Mouse (Mus musculus) liver, embryonic 13.5 days (tissue): ENCODE measurements around the gene Ccn1. TPM values are rescaled to one million over a fixed set of nuclear protein-coding genes. Genes with fewer than 3 reads are reported as not detected.

Source experiments
- ATAC-seq: fragments of 200-750 bp; cut with Nextera tagmentation; 2 replicates; pipeline ENCODE4 v1.8.0; 2017; ENCODE audit warnings: low read depth, mild to moderate bottlenecking, moderate number of reproducible peaks, moderate library complexity
- DNase-seq: peaks from one replicate; pipeline ENCODE4 v3.0.0; 2022
- H3K27ac ChIP-seq: fragments of 300-500 bp; sonication (generic); 2 replicates; pipeline ENCODE4 v1.5.1; 2015; ENCODE audit warnings: moderate library complexity, mild to moderate bottlenecking, inconsistent platforms
- H3K27me3 ChIP-seq: fragments of 300-500 bp; sonication (generic); 2 replicates; pipeline ENCODE4 v1.6.1; 2015; ENCODE audit warnings: mild to moderate bottlenecking, inconsistent platforms
- H3K36me3 ChIP-seq: fragments of 300-500 bp; sonication (generic); 2 replicates; pipeline ENCODE4 v1.6.1; 2015; ENCODE audit warnings: mild to moderate bottlenecking, inconsistent platforms
- H3K4me1 ChIP-seq: fragments of 300-500 bp; sonication (generic); replicated peaks from 2 replicates; pipeline ENCODE4 v1.6.1; 2015; ENCODE audit warnings: inconsistent platforms
- H3K4me2 ChIP-seq: fragments of 300-500 bp; sonication (generic); 2 replicates; pipeline ENCODE4 v1.6.1; 2015; ENCODE audit warnings: inconsistent platforms, mild to moderate bottlenecking, moderate library complexity
- H3K4me3 ChIP-seq: fragments of 300-500 bp; sonication (generic); replicated peaks from 2 replicates; pipeline ENCODE4 v1.5.1; 2015; ENCODE audit warnings: mild to moderate bottlenecking, inconsistent platforms
- H3K9ac ChIP-seq: fragments of 300-500 bp; sonication (generic); 2 replicates; pipeline ENCODE4 v1.6.1; 2015; ENCODE audit warnings: mild to moderate bottlenecking, inconsistent platforms
- H3K9me3 ChIP-seq: fragments of 300-500 bp; sonication (generic); replicated peaks from 2 replicates; pipeline ENCODE4 v1.6.1; 2016; ENCODE audit warnings: inconsistent platforms
- WGBS: fragments of 180-500 bp; shearing (Covaris S2); methylation state at CpG from one replicate; pipeline ENCODE4 v1.1.7; 2015; ENCODE audit not compliant: insufficient replicate concordance; 5-methylcytosine and 5-hydroxymethylcytosine counted together
- polyA plus RNA-seq: library from polyadenylated mRNA; unstranded; fragments of >200 nt; fragmentation: Nextera tagmentation; extraction: Ambion mirVana; gene quantifications from 2 replicates; pipeline ENCODE4 v1.2.1, GENCODE M21; 2015

Ccn1 gene
- polyA plus RNA-seq, 1 experiment from 2014 or later = 7.5 TPM

- no peak overlapping the region for H3K9ac ChIP-seq
- 27% methylated on average over 2 of the region's 2 CpGs for WGBS
- H3K4me1 ChIP-seq = no peaks in the 10 kb centered on the region
- H3K36me3 ChIP-seq = no peaks in the 10 kb centered on the region
- H3K27me3 ChIP-seq = no peaks in the 10 kb centered on the region
- H3K4me2 ChIP-seq = no peak overlapping the region
- H3K4me3 ChIP-seq = no peak overlapping the region
- no peak overlapping the region for H3K27ac ChIP-seq
- DNase-seq (no peak), ATAC-seq (no peak)
- no peaks in the 10 kb centered on the region for H3K9me3 ChIP-seq
Observed at GRCm38 (mm10) chr3:145674815-145675214, 25.0 kb upstream of the Ccn1 start.

GRCm38 (mm10) chr3:145666383-145666782 is 16.6 kb upstream of the Ccn1 start:
- no peaks in the 10 kb centered on the region for H3K27me3 ChIP-seq
- no peaks in the 10 kb centered on the region for H3K36me3 ChIP-seq
- no peak overlapping the region for H3K4me2 ChIP-seq
- H3K27ac ChIP-seq = no peak overlapping the region
- H3K9ac ChIP-seq = no peak overlapping the region
- no peaks in the 10 kb centered on the region for H3K9me3 ChIP-seq
- 73% methylated on average over 4 of the region's 4 CpGs for WGBS
- ATAC-seq (no peak), DNase-seq (no peak)
- H3K4me1 ChIP-seq = no peaks in the 10 kb centered on the region
- no peak overlapping the region for H3K4me3 ChIP-seq

- ATAC-seq = no peak
- DNase-seq = no peak
Observed at GRCm38 (mm10) chr3:145656993-145657713, 7.4 kb upstream of the Ccn1 start.

GRCm38 (mm10) chr3:145654944-145655343 is 5.2 kb upstream of the Ccn1 start:
- H3K36me3 ChIP-seq = no peaks in the 10 kb centered on the region
- no peak for DNase-seq
- peaks cover 46% of the 10 kb centered on the region for H3K27me3 ChIP-seq
- H3K4me2 ChIP-seq = no peak overlapping the region
- H3K9me3 ChIP-seq = no peaks in the 10 kb centered on the region
- peaks cover 12% of the 10 kb centered on the region for H3K4me1 ChIP-seq
- ATAC-seq = no peak
- H3K27ac ChIP-seq = no peak overlapping the region
- H3K9ac ChIP-seq = no peak overlapping the region
- WGBS = 67% methylated on average over 6 of the region's 6 CpGs
- no peak overlapping the region for H3K4me3 ChIP-seq

More at GRCm38 (mm10) chr3:145656993-145657713, 7.4 kb upstream of the Ccn1 start:
- WGBS = 68% methylated on average over 14 of the region's 14 CpGs
- Histone ChIP-seq H3K9ac (no peak overlapping the region), H3K27ac (no peak overlapping the region), H3K27me3 (peaks cover 23% of the 10 kb centered on the region), H3K4me2 (no peak overlapping the region), H3K36me3 (no peaks in the 10 kb centered on the region), H3K4me3 (no peak overlapping the region), H3K9me3 (no peaks in the 10 kb centered on the region), H3K4me1 (peaks cover 9% of the 10 kb centered on the region)

- ATAC-seq (no peak), DNase-seq (no peak)
- Histone ChIP-seq H3K9me3 (no peaks in the 10 kb centered on the region), H3K27me3 (peaks cover 55% of the 10 kb centered on the region), H3K27ac (no peak overlapping the region), H3K9ac (no peak overlapping the region), H3K4me3 (peak overlapping the region; percentile 50; the same call in 1 of the 2 replicates), H3K36me3 (no peaks in the 10 kb centered on the region), H3K4me2 (no peak overlapping the region), H3K4me1 (peaks cover 12% of the 10 kb centered on the region)
- 81% methylated on average over 9 of the region's 9 CpGs for WGBS
Observed at GRCm38 (mm10) chr3:145654028-145654427, 4.2 kb upstream of the Ccn1 start.

GRCm38 (mm10) chr3:145653191-145653940 is 3.6 kb upstream of the Ccn1 start:
- Histone ChIP-seq H3K4me1 (peaks cover 15% of the 10 kb centered on the region), H3K36me3 (no peaks in the 10 kb centered on the region), H3K9me3 (no peaks in the 10 kb centered on the region), H3K4me2 (peak overlapping the region; percentile 64), H3K27ac (peak overlapping the region; percentile 35; the same call in 1 of the 2 replicates), H3K27me3 (peaks cover 61% of the 10 kb centered on the region), H3K4me3 (peak overlapping the region; percentile 50), H3K9ac (peak overlapping the region; percentile 60)
- DNase-seq (no peak), ATAC-seq (peak; percentile 22)
- 2% methylated on average over 52 of the region's 53 CpGs for WGBS

- Histone ChIP-seq H3K9ac (peak overlapping the region; percentile 60; the same call in 1 of the 2 replicates), H3K36me3 (no peaks in the 10 kb centered on the region), H3K27ac (peak overlapping the region; percentile 35), H3K4me1 (peaks cover 18% of the 10 kb centered on the region), H3K4me2 (peak overlapping the region; percentile 64), H3K27me3 (peaks cover 70% of the 10 kb centered on the region), H3K9me3 (no peaks in the 10 kb centered on the region), H3K4me3 (peak overlapping the region; percentile 50)
- WGBS = 8% methylated on average over 20 of the region's 20 CpGs
- ATAC-seq (no peak; the same call in 1 of the 2 replicates), DNase-seq (no peak)
Observed at GRCm38 (mm10) chr3:145652322-145653131, 2.7 kb upstream of the Ccn1 start.

- Histone ChIP-seq H3K27me3 (peaks cover 74% of the 10 kb centered on the region), H3K4me1 (peaks cover 18% of the 10 kb centered on the region), H3K4me3 (peak overlapping the region; percentile 13; the same call in 1 of the 2 replicates), H3K4me2 (peak overlapping the region; percentile 64), H3K36me3 (no peaks in the 10 kb centered on the region), H3K9ac (no peak overlapping the region), H3K9me3 (no peaks in the 10 kb centered on the region), H3K27ac (peak overlapping the region; percentile 35; the same call in 1 of the 2 replicates)
- DNase-seq (no peak), ATAC-seq (no peak)
- 10% methylated on average over 10 of the region's 10 CpGs for WGBS
Observed at GRCm38 (mm10) chr3:145651978-145652321, 2.2 kb upstream of the Ccn1 start.

GRCm38 (mm10) chr3:145651029-145651977 is 1.5 kb upstream of the Ccn1 start:
- ATAC-seq = no peak

GRCm38 (mm10) chr3:145650298-145651011 is 674 bp upstream of the Ccn1 start:
- 2% methylated on average over 18 of the region's 18 CpGs for WGBS
- Histone ChIP-seq H3K4me3 (peak overlapping the region; percentile 55), H3K27ac (0 out of 2 replicates have a peak overlapping the region, but pooled peaks have one; percentile 30), H3K27me3 (peaks cover 74% of the 10 kb centered on the region), H3K36me3 (no peaks in the 10 kb centered on the region), H3K9ac (no peak overlapping the region), H3K9me3 (no peaks in the 10 kb centered on the region), H3K4me1 (peaks cover 18% of the 10 kb centered on the region), H3K4me2 (peak overlapping the region; percentile 52)
- DNase-seq (no peak), ATAC-seq (no peak)

More at GRCm38 (mm10) chr3:145651029-145651977, 1.5 kb upstream of the Ccn1 start:
- no peak for DNase-seq
- H3K36me3 ChIP-seq = no peaks in the 10 kb centered on the region
- H3K9me3 ChIP-seq = no peaks in the 10 kb centered on the region
- whole genome bisulfite sequencing = 10% methylated on average over 19 of the region's 19 CpGs
- H3K4me2 ChIP-seq = peak overlapping the region; percentile 52
- H3K4me3 ChIP-seq = peak overlapping the region; percentile 55
- H3K4me1 ChIP-seq = peaks cover 18% of the 10 kb centered on the region
- H3K27me3 ChIP-seq = peaks cover 74% of the 10 kb centered on the region
- H3K27ac ChIP-seq = peak overlapping the region; percentile 30
- no peak overlapping the region for H3K9ac ChIP-seq
